In genomic region chr7:45477003-45477402, GRCm38 (mm10) we compare ENCODE assay signal across 8 mouse cellular contexts. TPM values are rescaled to one million over a fixed set of nuclear protein-coding genes. Genes with fewer than 3 reads are reported as not detected.
DNase-seq lines count a peak whose midpoint lies in the region; ATAC-seq and TF ChIP-seq lines count a peak whose summit lies in the region.

No protein-coding gene starts in this region.

- TF ChIP-seq CTCF in C2C12 (IDR thresholded peaks at IDR 0.05; ENCODE audit: control insufficient read depth, insufficient read depth, insufficient read length): peak; percentile 29

- H3K36me3 ChIP-seq in intestine, embryonic 14.5 days (ENCODE audit: control insufficient read depth, insufficient read depth, low read length): no peaks in the 10 kb centered on the region
- H3K36me3 ChIP-seq in intestine, embryonic 15.5 days: no peaks in the 10 kb centered on the region
- H3K36me3 ChIP-seq in C2C12 (ENCODE audit: control insufficient read depth, insufficient read depth): no peaks in the 10 kb centered on the region

- no peaks in the 10 kb centered on the region for H3K9me3 ChIP-seq in intestine, embryonic 14.5 days (ENCODE audit: control insufficient read depth, low read length)
- H3K9me3 ChIP-seq in intestine, embryonic 15.5 days: no peaks in the 10 kb centered on the region

- H3K4me1 ChIP-seq in intestine, embryonic 14.5 days (replicated peaks; ENCODE audit: control insufficient read depth, insufficient read depth, low read length): no peaks in the 10 kb centered on the region
- 0 out of 2 replicates have a peak, but pooled peaks cover 2% of the 10 kb centered on the region for H3K4me1 ChIP-seq in intestine, embryonic 15.5 days (replicated peaks)

- intact Hi-C loops in left cerebral cortex, postnatal 14 days (cut with DNase I): loop anchor here (2.0 kb wide), 1 partner anchor 84 kb away; no protein-coding TSS in a partner anchor

- peak; percentile 73 for DNase-seq in intestine, embryonic 14.5 days (ENCODE audit: low spot score)
- DNase-seq in Muller cell, postnatal 12 days (ENCODE audit: inconsistent ontology term): peak; percentile 62
- DNase-seq in left cerebral cortex, postnatal 14 days (ENCODE audit: low spot score in 2 of 2): peak; percentile 67 to 73
- peak; percentile 41 to 56 for DNase-seq in natural killer cell, adult 2 months (ENCODE audit: low spot score in 2 of 2)
- no peak for DNase-seq in frontal cortex, postnatal 25 days (ENCODE audit: low spot score in 2 of 2)

- H3K79me2 ChIP-seq in C2C12 (ENCODE audit: control insufficient read depth, insufficient read depth): no peaks in the 10 kb centered on the region

- no peak overlapping the region for H3ac ChIP-seq in C2C12 (ENCODE audit: control insufficient read depth, insufficient read length, low read depth)

- 14% methylated on average over 3 of the region's 3 CpGs for WGBS in intestine, embryonic 14.5 days
- 10% methylated on average over 3 of the region's 3 CpGs for WGBS in intestine, embryonic 15.5 days

- H3K79me3 ChIP-seq in C2C12 (ENCODE audit: low read depth): no peaks in the 10 kb centered on the region

- no peaks in the 10 kb centered on the region for H3K27me3 ChIP-seq in intestine, embryonic 14.5 days (replicated peaks; ENCODE audit: control insufficient read depth, insufficient read depth, low read length)
- no peaks in the 10 kb centered on the region for H3K27me3 ChIP-seq in intestine, embryonic 15.5 days (replicated peaks)
- H3K27me3 ChIP-seq in C2C12 (ENCODE audit: control insufficient read depth, insufficient read depth, insufficient read length): no peaks in the 10 kb centered on the region

- H3K27ac ChIP-seq in intestine, embryonic 14.5 days (ENCODE audit: low read depth): no peak overlapping the region
- no peak overlapping the region for H3K27ac ChIP-seq in intestine, embryonic 15.5 days

- no peak overlapping the region for H3K4me2 ChIP-seq in intestine, embryonic 14.5 days (ENCODE audit: low read length)
- no peak overlapping the region for H3K4me2 ChIP-seq in intestine, embryonic 15.5 days (replicated peaks)

- no peak overlapping the region for H3K4me3 ChIP-seq in intestine, embryonic 14.5 days (ENCODE audit: low read depth, low read length)
- H3K4me3 ChIP-seq in intestine, embryonic 15.5 days (replicated peaks): no peak overlapping the region
- no peak overlapping the region for H3K4me3 ChIP-seq in C2C12 (ENCODE audit: insufficient read depth, poor library complexity, severe bottlenecking)

- ATAC-seq in intestine, embryonic 14.5 days (replicated peaks; ENCODE audit: low FRiP score, low TSS enrichment, low read depth): no peak
- no peak for ATAC-seq in intestine, embryonic 15.5 days
- peak; percentile 87 for ATAC-seq in erythroblast, adult 5-6 weeks (replicated peaks; ENCODE audit: low FRiP score, poor library complexity, severe bottlenecking)

- no peak overlapping the region for H3K9ac ChIP-seq in intestine, embryonic 14.5 days (ENCODE audit: low read length)
- no peak overlapping the region for H3K9ac ChIP-seq in intestine, embryonic 15.5 days

TF ChIP-seq in C2C12, 6 proteins besides CTCF, POLR2A, EP300 and RAD21:
- TF ChIP-seq USF1 (IDR thresholded peaks at IDR 0.05; ENCODE audit: low read depth) (peak; percentile 71), MYOD1 (IDR thresholded peaks at IDR 0.05; ENCODE audit: control insufficient read depth, insufficient read length, low read depth) (no peak), MAX (IDR thresholded peaks at IDR 0.05) (peak; percentile 25)
TF ChIP-seq in C2C12: peak in this region for 2.

RNA-seq across cellular contexts. Expression of gene Tulp2, which starts 4.7 kb away (rescaled TPM):
- polyA plus RNA-seq in intestine, embryonic 14.5 days (2014; fragmentation: Nextera tagmentation; extraction: Ambion mirVana): 1.8 and 2.3 TPM in 2 replicates
- 1.8 and 1.9 TPM in 2 replicates for polyA plus RNA-seq in intestine, embryonic 15.5 days (2015; fragmentation: Nextera tagmentation; extraction: Ambion mirVana)
- not detected for polyA plus RNA-seq in C2C12 (2012; fragmentation: generic; extraction: Trizol)
- not detected in 2 replicates for total RNA-seq in erythroblast, adult 5-6 weeks (2015; ENCODE audit: low replicate concordance)
- 0.42 TPM in 1 of 2 replicates, not detected in the other for total RNA-seq in erythroblast, adult 5-6 weeks (2017; ENCODE audit: low replicate concordance)
- not detected for total RNA-seq in left cerebral cortex, postnatal 14 days (2021)

RNA-seq across cellular contexts. Expression of gene Gm45808, which starts 9.6 kb away (rescaled TPM):
- polyA plus RNA-seq in intestine, embryonic 14.5 days (2014; fragmentation: Nextera tagmentation; extraction: Ambion mirVana): not detected in 2 replicates
- polyA plus RNA-seq in intestine, embryonic 15.5 days (2015; fragmentation: Nextera tagmentation; extraction: Ambion mirVana): not detected in 2 replicates
- not detected for polyA plus RNA-seq in C2C12 (2012; fragmentation: generic; extraction: Trizol)
- total RNA-seq in erythroblast, adult 5-6 weeks (2015; ENCODE audit: low replicate concordance): not detected in 2 replicates
- total RNA-seq in erythroblast, adult 5-6 weeks (2017; ENCODE audit: low replicate concordance): not detected in 2 replicates
- total RNA-seq in left cerebral cortex, postnatal 14 days (2021): 1 to 10 TPM in 1 of 2 experiments, under 1 TPM in 1; 0.88 to 1.7 TPM

RNA-seq across cellular contexts. Expression of gene Bax, which starts 10.3 kb away (rescaled TPM):
- polyA plus RNA-seq in intestine, embryonic 14.5 days (2014; fragmentation: Nextera tagmentation; extraction: Ambion mirVana): 134 and 139 TPM in 2 replicates
- 181 and 185 TPM in 2 replicates for polyA plus RNA-seq in intestine, embryonic 15.5 days (2015; fragmentation: Nextera tagmentation; extraction: Ambion mirVana)
- polyA plus RNA-seq in C2C12 (2012; fragmentation: generic; extraction: Trizol): 642 TPM
- 8.6 and 12.7 TPM in 2 replicates for total RNA-seq in erythroblast, adult 5-6 weeks (2015; ENCODE audit: low replicate concordance)
- 9.7 and 11.8 TPM in 2 replicates for total RNA-seq in erythroblast, adult 5-6 weeks (2017; ENCODE audit: low replicate concordance)
- total RNA-seq in left cerebral cortex, postnatal 14 days (2021): 10 to 100 TPM; 75.0 to 81.0 TPM

RNA-seq across cellular contexts. Expression of gene Dhdh, which starts 11.6 kb away (rescaled TPM):
- polyA plus RNA-seq in intestine, embryonic 14.5 days (2014; fragmentation: Nextera tagmentation; extraction: Ambion mirVana): 2.9 and 3.5 TPM in 2 replicates
- 2.6 and 2.7 TPM in 2 replicates for polyA plus RNA-seq in intestine, embryonic 15.5 days (2015; fragmentation: Nextera tagmentation; extraction: Ambion mirVana)
- 0.07 TPM for polyA plus RNA-seq in C2C12 (2012; fragmentation: generic; extraction: Trizol)
- 3.3 TPM in 2 replicates for total RNA-seq in erythroblast, adult 5-6 weeks (2015; ENCODE audit: low replicate concordance)
- total RNA-seq in erythroblast, adult 5-6 weeks (2017; ENCODE audit: low replicate concordance): 2.1 and 2.3 TPM in 2 replicates
- 1 to 10 TPM; 2.8 to 2.9 TPM for total RNA-seq in left cerebral cortex, postnatal 14 days (2021)

RNA-seq across cellular contexts. Expression of gene Ftl1, which starts 17.3 kb away (rescaled TPM):
- polyA plus RNA-seq in intestine, embryonic 14.5 days (2014; fragmentation: Nextera tagmentation; extraction: Ambion mirVana): 4,654 and 4,671 TPM in 2 replicates
- polyA plus RNA-seq in intestine, embryonic 15.5 days (2015; fragmentation: Nextera tagmentation; extraction: Ambion mirVana): 5,581 and 6,050 TPM in 2 replicates
- polyA plus RNA-seq in C2C12 (2012; fragmentation: generic; extraction: Trizol): 14,288 TPM
- total RNA-seq in erythroblast, adult 5-6 weeks (2015; ENCODE audit: low replicate concordance): 1,430 and 1,622 TPM in 2 replicates
- 705 and 987 TPM in 2 replicates for total RNA-seq in erythroblast, adult 5-6 weeks (2017; ENCODE audit: low replicate concordance)
- 100 to 1,000 TPM; 287 to 302 TPM for total RNA-seq in left cerebral cortex, postnatal 14 days (2021)

Comparison
In these comparisons a context has a peak if more than half of its experiments do, and no peak if none do; other contexts are left out.
1. DNase-seq: peak in intestine, embryonic 14.5 days (single experiment), Muller cell, postnatal 12 days (single experiment), left cerebral cortex, postnatal 14 days (2 of 2) and natural killer cell, adult 2 months (2 of 2); none in frontal cortex, postnatal 25 days (0 of 2).